Mouse (Mus musculus) olfactory bulb, adult 2 months (tissue): ENCODE data around the gene Map3k3. TPM values are rescaled to one million over a fixed set of nuclear protein-coding genes. Genes with fewer than 3 reads are reported as not detected.
"Not testable (repeated sequence)": the region's sequence is repeated elsewhere in the genome, so short reads cannot be mapped to it uniquely, and the experiment has no call there.

Experiments used
- H3K27ac ChIP-seq: fragments of 200-500 bp; 2 replicates; pipeline ENCODE4 v1.5.1; 2012; ENCODE audit warnings: low read depth, low read length; ENCODE audit not compliant: insufficient read depth
- H3K4me1 ChIP-seq: fragments of 200-500 bp; 2 replicates; pipeline ENCODE4 v1.6.1; 2012; ENCODE audit warnings: low read length; ENCODE audit not compliant: control insufficient read depth, insufficient read depth
- H3K4me3 ChIP-seq: fragments of 200-500 bp; 2 replicates; pipeline ENCODE4 v1.5.1; 2012; ENCODE audit warnings: mild to moderate bottlenecking, low read depth, low read length, moderate library complexity; ENCODE audit not compliant: insufficient read depth
- CTCF ChIP-seq: fragments of 200-500 bp; IDR thresholded peaks from 2 replicates; pipeline ENCODE4 v1.5.1; 2012; ENCODE audit warnings: low read depth, mild to moderate bottlenecking, low read length, moderate library complexity; ENCODE audit not compliant: insufficient read depth
- POLR2A ChIP-seq: fragments of 200-500 bp; IDR thresholded peaks from 2 replicates; pipeline ENCODE4 v1.6.1; 2012; ENCODE audit warnings: mild to moderate bottlenecking, low read depth, low read length, moderate library complexity; ENCODE audit not compliant: insufficient read depth
- WGBS: fragments of 180-500 bp; shearing (Covaris S2); methylation state at CpG from one replicate; pipeline ENCODE4 v1.1.7; 2018; 5-methylcytosine and 5-hydroxymethylcytosine counted together
- polyA plus RNA-seq: library from polyadenylated mRNA; stranded (reverse); fragments of >200 nt; gene quantifications from 2 replicates; pipeline ENCODE4 v1.2.4, GENCODE M21; 2012; ENCODE audit warnings: low replicate concordance; ENCODE audit not compliant: missing spikeins, insufficient read depth, insufficient read length

The Map3k3 gene
- polyA plus RNA-seq, 1 experiment = not detected

GRCm38 (mm10) chr11:106065923-106066571 lies 18.4 kb upstream of the Map3k3 start, which contains the start of gene Taco1:
Taco1 (plus strand) TSS chr11:106066061.
- TF ChIP-seq CTCF (no peak), POLR2A (peak; percentile 78)
- H3K27ac ChIP-seq = peak within 1 kb of the TSS; percentile 24; the same call in 1 of the 2 replicates
- H3K4me3 ChIP-seq = peak within 1 kb of the TSS; percentile 52
- H3K4me1 ChIP-seq = no peaks in the 10 kb centered on the region; the same call in 1 of the 2 replicates
- under 1% methylated on average over 49 of the region's 49 CpGs for WGBS

GRCm38 (mm10) chr11:106066616-106067015 lies 17.8 kb upstream of the Map3k3 start:
- H3K27ac ChIP-seq = not testable (repeated sequence)
- peak overlapping the region; percentile 52 for H3K4me3 ChIP-seq
- 11% methylated on average over 23 of the region's 23 CpGs for WGBS

GRCm38 (mm10) chr11:106073774-106074173 lies 10.6 kb upstream of the Map3k3 start:
- Histone ChIP-seq H3K4me1 (no peaks in the 10 kb centered on the region), H3K27ac (no peak overlapping the region), H3K4me3 (no peak overlapping the region)
- 81% methylated on average over 3 of the region's 3 CpGs for WGBS
- TF ChIP-seq CTCF = no peak
- TF ChIP-seq POLR2A = no peak

More at GRCm38 (mm10) chr11:106066616-106067015, 17.8 kb upstream of the Map3k3 start:
- not testable (repeated sequence) for H3K4me1 ChIP-seq

- Histone ChIP-seq H3K4me3 (no peak overlapping the region), H3K4me1 (no peaks in the 10 kb centered on the region), H3K27ac (no peak overlapping the region)
- TF ChIP-seq POLR2A (no peak), CTCF (peak; percentile 67; the same call in 1 of the 2 replicates)
- 2% methylated on average over 4 of the region's 4 CpGs for WGBS
These were observed 8.1 kb upstream of the Map3k3 start for GRCm38 (mm10) chr11:106076321-106076720.

DNA sequence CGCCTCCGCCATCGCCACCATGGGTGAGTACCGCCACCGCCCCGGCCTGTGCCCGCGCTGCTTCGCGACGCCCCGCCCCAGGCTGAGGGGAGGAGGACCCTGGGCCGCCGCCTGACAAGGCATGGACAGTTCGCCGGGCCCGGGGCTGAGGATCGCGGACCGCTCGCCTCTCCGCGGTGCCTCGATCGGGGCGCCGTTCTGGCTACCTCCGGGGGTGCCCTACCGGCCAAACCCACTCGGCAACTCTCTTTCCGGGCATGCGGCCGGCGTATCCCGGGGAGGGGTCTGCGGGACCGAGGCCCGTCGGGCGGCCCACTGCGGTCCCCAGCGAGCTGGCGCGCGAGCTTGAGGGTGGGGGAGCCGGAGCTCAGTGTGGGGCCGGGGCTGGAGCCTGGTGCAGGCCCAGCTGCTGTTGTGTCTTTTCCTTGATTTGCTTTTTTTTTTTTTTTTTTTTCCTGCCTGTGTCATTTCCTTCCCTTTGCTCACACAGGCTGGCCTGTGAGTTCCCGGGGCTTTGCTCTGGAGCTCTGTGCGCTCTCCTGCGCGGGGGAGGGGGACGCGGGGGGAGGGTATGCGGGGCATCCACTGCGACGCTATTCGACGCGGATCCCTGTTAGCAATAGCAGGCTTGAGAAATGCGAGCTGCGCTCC lies 623 bp downstream of the Map3k3 start:
- WGBS = under 1% methylated on average over 52 of the region's 61 CpGs
- Histone ChIP-seq H3K4me1 (no peaks in the 10 kb centered on the region), H3K4me3 (peak overlapping the region; percentile 98), H3K27ac (peak overlapping the region; percentile 73)
- no peak for TF ChIP-seq CTCF
- TF ChIP-seq POLR2A = no peak

DNA sequence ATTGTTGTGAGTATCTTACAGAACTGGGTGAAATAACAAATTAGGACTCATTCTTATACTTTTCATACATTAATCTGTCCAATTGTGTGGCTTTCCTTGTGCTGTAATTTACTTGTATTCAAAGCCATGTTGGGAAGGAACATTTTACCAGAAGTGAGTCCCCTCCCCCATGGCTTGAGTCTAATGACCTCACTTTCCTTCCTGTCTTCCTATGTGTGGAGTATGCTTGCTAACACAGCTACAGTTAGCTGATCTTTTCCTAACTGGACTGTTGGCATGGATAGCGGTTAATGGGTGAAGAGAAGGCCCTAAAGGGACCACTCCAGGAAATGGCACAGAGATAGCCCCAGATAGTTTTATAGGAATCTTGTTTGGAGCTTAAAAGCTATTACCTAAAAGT lies 13.8 kb downstream of the Map3k3 start:
- TF ChIP-seq POLR2A (no peak), CTCF (no peak)
- WGBS = 92% methylated on average over 1 of the region's 1 CpGs
- no peaks in the 10 kb centered on the region for H3K4me1 ChIP-seq
- no peak overlapping the region for H3K4me3 ChIP-seq
- no peak overlapping the region for H3K27ac ChIP-seq

- WGBS = 38% methylated on average over 3 of the region's 3 CpGs
- TF ChIP-seq POLR2A (no peak), CTCF (no peak)
- Histone ChIP-seq H3K27ac (no peak overlapping the region), H3K4me3 (no peak overlapping the region), H3K4me1 (peaks cover 3% of the 10 kb centered on the region; the same call in 1 of the 2 replicates)
These were observed 18.5 kb downstream of the Map3k3 start for GRCm38 (mm10) chr11:106102866-106103265.

DNA sequence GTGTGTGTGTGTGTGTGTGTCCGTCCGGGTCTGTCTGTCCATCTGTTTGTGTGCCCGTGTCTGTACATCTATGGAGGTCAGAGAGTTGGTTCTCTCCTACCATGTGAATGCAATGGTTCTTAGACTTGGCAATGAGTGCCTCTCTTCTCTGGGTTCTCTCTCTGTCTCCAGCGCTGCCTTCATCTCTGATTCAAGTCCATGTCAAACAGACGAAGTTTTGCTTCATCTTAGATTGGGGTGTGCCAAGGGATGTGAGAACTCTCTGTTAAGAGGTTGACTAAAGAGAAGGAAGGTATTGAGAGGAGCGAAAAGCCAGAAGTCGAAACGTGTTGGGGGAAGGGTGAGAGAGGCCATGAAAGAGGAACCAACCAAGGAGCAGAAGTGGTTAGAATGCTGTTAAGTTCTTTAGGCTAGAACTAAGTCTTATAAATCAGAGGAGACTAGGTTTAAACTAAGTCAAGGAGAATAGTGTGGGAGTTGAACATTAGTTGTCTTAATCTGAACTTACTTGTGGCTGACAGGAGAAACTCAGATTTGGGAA lies 21.7 kb downstream of the Map3k3 start:
- H3K4me3 ChIP-seq = no peak overlapping the region
- no peak overlapping the region for H3K27ac ChIP-seq
- no peak for TF ChIP-seq POLR2A
- TF ChIP-seq CTCF = no peak
- WGBS = 79% methylated on average over 8 of the region's 8 CpGs
- H3K4me1 ChIP-seq = peaks cover 3% of the 10 kb centered on the region; the same call in 1 of the 2 replicates

DNA sequence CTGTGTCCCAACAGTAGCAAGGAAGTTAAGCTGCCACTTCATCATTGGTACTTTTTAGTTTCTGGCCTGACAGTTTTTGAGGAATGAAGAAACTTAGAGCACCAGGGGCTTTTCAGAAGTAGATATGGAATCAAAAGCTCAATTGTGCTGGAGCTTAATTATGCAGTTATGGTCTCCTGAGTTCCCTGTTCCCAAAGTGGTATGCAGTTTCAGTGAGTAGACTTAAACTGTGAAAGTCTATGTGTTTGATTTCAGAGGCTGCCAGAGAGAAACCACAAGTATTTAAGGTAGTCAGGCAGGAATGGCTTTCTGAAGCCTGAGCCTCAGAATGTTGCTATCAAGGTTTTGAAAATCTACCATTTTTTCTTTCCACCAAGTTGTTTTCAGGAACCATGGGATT lies 27.3 kb downstream of the Map3k3 start:
- Histone ChIP-seq H3K4me3 (no peak overlapping the region), H3K4me1 (no peaks in the 10 kb centered on the region), H3K27ac (no peak overlapping the region)
- TF ChIP-seq CTCF (no peak), POLR2A (no peak)
